Mouse (Mus musculus): ENCODE results near the gene Trpc5os. TPM values are rescaled to one million over a fixed set of nuclear protein-coding genes. Genes with fewer than 3 reads are reported as not detected.

Trpc5os gene
- polyA plus RNA-seq (2015; fragmentation: Nextera tagmentation; extraction: Ambion mirVana), result 0.04 and 0.09 TPM in 2 replicates

- no peak within 1 kb of the TSS for H3K9ac ChIP-seq
- no peak within 1 kb of the TSS for H3K4me3 ChIP-seq
- ATAC-seq (ENCODE audit: low FRiP score, low read depth), result no peak
- no peak within 1 kb of the TSS for H3K4me2 ChIP-seq
- H3K36me3 ChIP-seq, result no peaks in the 10 kb centered on the region
- 89% methylated on average over 5 of the region's 5 CpGs for whole genome bisulfite sequencing
- H3K9me3 ChIP-seq, result no peaks in the 10 kb centered on the region
- H3K4me1 ChIP-seq (replicated peaks), result no peaks in the 10 kb centered on the region
- H3K27me3 ChIP-seq, result no peaks in the 10 kb centered on the region
- no peak within 1 kb of the TSS for H3K27ac ChIP-seq (replicated peaks)
Observed at GRCm38 (mm10) chrX:144456281-144456680, at the start of gene Trpc5os. Gene Trpc5os (plus strand): TSS chrX:144456581.

GRCm38 (mm10) chrX:144408036-144408435, 48.3 kb upstream of the Trpc5os start:
- Histone ChIP-seq H3K9ac (no peak overlapping the region), H3K27ac (replicated peaks) (no peak overlapping the region), H3K27me3 (no peaks in the 10 kb centered on the region), H3K4me3 (no peak overlapping the region), H3K4me1 (replicated peaks) (no peaks in the 10 kb centered on the region), H3K4me2 (no peak overlapping the region), H3K36me3 (no peaks in the 10 kb centered on the region), H3K9me3 (no peaks in the 10 kb centered on the region)
- WGBS, result 82% methylated on average over 5 of the region's 5 CpGs
- ATAC-seq (ENCODE audit: low FRiP score, low read depth), result no peak

- no peak for ATAC-seq (ENCODE audit: low FRiP score, low read depth)
Observed at GRCm38 (mm10) chrX:144420259-144420658, 36.1 kb upstream of the Trpc5os start.

DNA sequence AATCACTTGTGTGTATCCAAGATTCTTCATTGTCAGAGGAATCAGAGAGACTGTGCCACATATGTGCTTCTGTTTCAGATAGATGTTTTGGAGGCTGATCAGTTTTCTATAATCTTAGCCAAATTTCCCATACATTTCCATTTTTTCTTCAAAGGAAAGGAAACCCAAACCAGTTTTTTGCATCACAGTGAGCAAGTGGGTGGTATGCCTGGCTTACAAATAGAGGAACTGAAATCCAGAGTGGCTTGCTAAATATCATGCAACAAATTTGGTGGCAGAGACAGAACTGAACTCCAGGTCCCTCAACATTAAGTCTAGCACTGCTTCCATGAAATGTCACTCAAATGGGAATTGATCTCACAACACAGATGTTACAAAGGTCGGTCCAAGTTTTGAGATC, 35.3 kb upstream of the Trpc5os start:
- no peak for ATAC-seq (ENCODE audit: low FRiP score, low read depth)
- no peaks in the 10 kb centered on the region for H3K27me3 ChIP-seq
- H3K4me2 ChIP-seq, result no peak overlapping the region
- no peak overlapping the region for H3K4me3 ChIP-seq
- H3K9ac ChIP-seq, result no peak overlapping the region
- no peaks in the 10 kb centered on the region for H3K36me3 ChIP-seq
- no peaks in the 10 kb centered on the region for H3K9me3 ChIP-seq
- 94% methylated on average over 1 of the region's 1 CpGs for WGBS
- H3K4me1 ChIP-seq (replicated peaks), result no peaks in the 10 kb centered on the region
- H3K27ac ChIP-seq (replicated peaks), result no peak overlapping the region

More at GRCm38 (mm10) chrX:144420259-144420658, 36.1 kb upstream of the Trpc5os start:
- no peak overlapping the region for H3K27ac ChIP-seq (replicated peaks)
- H3K4me3 ChIP-seq, result no peak overlapping the region
- no peaks in the 10 kb centered on the region for H3K9me3 ChIP-seq
- H3K27me3 ChIP-seq, result no peaks in the 10 kb centered on the region
- 59% methylated on average over 1 of the region's 1 CpGs for WGBS
- H3K36me3 ChIP-seq, result no peaks in the 10 kb centered on the region
- no peaks in the 10 kb centered on the region for H3K4me1 ChIP-seq (replicated peaks)
- H3K9ac ChIP-seq, result no peak overlapping the region
- H3K4me2 ChIP-seq, result no peak overlapping the region

GRCm38 (mm10) chrX:144423848-144424247, 32.5 kb upstream of the Trpc5os start:
- no peaks in the 10 kb centered on the region for H3K9me3 ChIP-seq
- no peaks in the 10 kb centered on the region for H3K27me3 ChIP-seq
- no peaks in the 10 kb centered on the region for H3K4me1 ChIP-seq (replicated peaks)
- no peak overlapping the region for H3K4me3 ChIP-seq
- WGBS, result 83% methylated on average over 3 of the region's 3 CpGs
- H3K9ac ChIP-seq, result no peak overlapping the region
- no peak overlapping the region for H3K27ac ChIP-seq (replicated peaks)
- no peaks in the 10 kb centered on the region for H3K36me3 ChIP-seq
- no peak overlapping the region for H3K4me2 ChIP-seq
- ATAC-seq (ENCODE audit: low FRiP score, low read depth), result no peak

GRCm38 (mm10) chrX:144464416-144464815, 8.0 kb downstream of the Trpc5os start:
- H3K9ac ChIP-seq, result no peak overlapping the region
- no peak overlapping the region for H3K27ac ChIP-seq (replicated peaks)
- no peak for ATAC-seq (ENCODE audit: low FRiP score, low read depth)
- no peaks in the 10 kb centered on the region for H3K36me3 ChIP-seq
- H3K4me3 ChIP-seq, result no peak overlapping the region
- 83% methylated on average over 2 of the region's 2 CpGs for WGBS
- H3K27me3 ChIP-seq, result no peaks in the 10 kb centered on the region
- no peaks in the 10 kb centered on the region for H3K9me3 ChIP-seq
- no peak overlapping the region for H3K4me2 ChIP-seq
- H3K4me1 ChIP-seq (replicated peaks), result no peaks in the 10 kb centered on the region

DNA sequence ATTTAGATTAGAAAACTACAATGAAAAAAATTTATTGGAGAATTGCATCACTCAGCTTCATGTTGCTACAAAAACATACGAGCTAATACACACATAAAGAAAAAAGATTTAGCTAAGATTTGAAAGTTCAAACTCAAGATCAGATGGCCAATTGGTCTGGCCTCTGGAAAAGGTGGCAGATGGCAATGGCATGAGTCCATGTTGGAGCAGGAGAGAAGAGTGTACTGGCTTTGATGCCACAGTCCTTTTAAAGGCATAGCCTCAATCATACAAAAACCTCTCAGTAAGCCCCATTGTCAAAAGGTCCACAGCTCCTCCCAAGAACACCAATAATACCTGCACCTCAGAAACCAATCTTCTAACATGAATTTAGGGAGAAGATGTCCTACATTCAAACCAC, 35.0 kb downstream of the Trpc5os start:
- H3K27me3 ChIP-seq, result no peaks in the 10 kb centered on the region
- no peak overlapping the region for H3K9ac ChIP-seq
- no peaks in the 10 kb centered on the region for H3K36me3 ChIP-seq
- 81% methylated on average over 1 of the region's 1 CpGs for WGBS
- no peaks in the 10 kb centered on the region for H3K9me3 ChIP-seq
- H3K27ac ChIP-seq (replicated peaks), result no peak overlapping the region
- no peak for ATAC-seq (ENCODE audit: low FRiP score, low read depth)
- H3K4me2 ChIP-seq, result no peak overlapping the region
- H3K4me3 ChIP-seq, result no peak overlapping the region
- no peaks in the 10 kb centered on the region for H3K4me1 ChIP-seq (replicated peaks)

- Histone ChIP-seq H3K4me1 (replicated peaks) (no peaks in the 10 kb centered on the region), H3K36me3 (no peaks in the 10 kb centered on the region), H3K9me3 (no peaks in the 10 kb centered on the region), H3K9ac (no peak overlapping the region), H3K27ac (replicated peaks) (no peak overlapping the region), H3K4me3 (no peak overlapping the region), H3K4me2 (no peak overlapping the region), H3K27me3 (no peaks in the 10 kb centered on the region)
- no peak for ATAC-seq (ENCODE audit: low FRiP score, low read depth)
- WGBS, result 79% methylated on average over 5 of the region's 5 CpGs
Observed at GRCm38 (mm10) chrX:144523239-144523638, 66.9 kb downstream of the Trpc5os start.

GRCm38 (mm10) chrX:144526042-144526441, 69.7 kb downstream of the Trpc5os start:
- no peaks in the 10 kb centered on the region for H3K9me3 ChIP-seq
- H3K4me1 ChIP-seq (replicated peaks), result no peaks in the 10 kb centered on the region
- no peaks in the 10 kb centered on the region for H3K27me3 ChIP-seq
- no peak overlapping the region for H3K4me2 ChIP-seq
- no peak overlapping the region for H3K4me3 ChIP-seq
- no peak overlapping the region for H3K27ac ChIP-seq (replicated peaks)
- H3K36me3 ChIP-seq, result no peaks in the 10 kb centered on the region
- H3K9ac ChIP-seq, result no peak overlapping the region
- ATAC-seq (ENCODE audit: low FRiP score, low read depth), result no peak
- 90% methylated on average over 7 of the region's 7 CpGs for WGBS

Other genes starting within 250 kb of the Trpc5os start
- 10.0 and 12.4 TPM in 2 replicates for gene Alg13, start 138.8 kb upstream of the Trpc5os start, polyA plus RNA-seq (2015; fragmentation: Nextera tagmentation; extraction: Ambion mirVana)
- 2.6 and 3.3 TPM in 2 replicates for gene Trpc5, start 231.6 kb downstream of the Trpc5os start, polyA plus RNA-seq (2015; fragmentation: Nextera tagmentation; extraction: Ambion mirVana)
- gene Rtl4, start 232.3 kb downstream of the Trpc5os start, polyA plus RNA-seq (2015; fragmentation: Nextera tagmentation; extraction: Ambion mirVana), result 1.2 TPM in 2 replicates

Measured in hindbrain, embryonic 15.5 days (tissue).